Mouse (Mus musculus) monocyte, adult 5-6 weeks (primary cell): Measurements from ENCODE around the gene Hs6st2. TPM values are rescaled to one million over a fixed set of nuclear protein-coding genes. Genes with fewer than 3 reads are reported as not detected.

Experiments
- ATAC-seq: fragments of 153-309, 156-312 bp; replicated peaks from 2 replicates; pipeline ENCODE4 v1.8.0; 2017; ENCODE audit warnings: mild to moderate bottlenecking; ENCODE audit not compliant: low TSS enrichment, insufficient number of reproducible peaks, severe bottlenecking, poor library complexity, low FRiP score
- total RNA-seq: library from RNA; stranded (forward); fragments of 200-1000, 200-491, 200-594 nt; gene quantifications from 3 replicates; pipeline ENCODE4 v1.2.3, GENCODE M21; 2017

Hs6st2 gene
- total RNA-seq, 1 experiment from 2014 or later = not detected

- ATAC-seq = no peak
Observed at GRCm38 (mm10) chrX:51431706-51432105, 249.9 kb downstream of the Hs6st2 start.

GRCm38 (mm10) chrX:51425031-51425430, 256.6 kb downstream of the Hs6st2 start:
- ATAC-seq = no peak

DNA sequence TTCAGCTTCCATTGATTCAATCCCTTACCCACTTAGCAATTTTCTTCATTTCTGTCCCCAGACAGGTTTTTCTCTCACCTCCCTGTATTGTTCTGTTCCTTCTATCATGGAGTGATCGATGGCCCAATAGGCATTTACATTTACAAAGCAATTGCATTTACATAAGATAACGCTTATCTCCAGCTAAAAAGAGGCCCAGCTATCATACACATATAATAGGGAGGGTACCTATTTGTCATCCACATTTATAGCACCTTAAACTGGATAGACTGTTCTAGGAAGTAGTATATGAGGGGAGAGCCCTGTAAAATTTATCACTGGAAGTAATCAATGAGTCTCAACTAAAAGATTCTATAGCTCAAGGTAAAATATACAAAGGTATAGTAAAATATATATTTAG, 271.4 kb downstream of the Hs6st2 start:
- ATAC-seq = no peak

- ATAC-seq = no peak
Observed at GRCm38 (mm10) chrX:51397457-51397856, 284.2 kb downstream of the Hs6st2 start.

GRCm38 (mm10) chrX:51374670-51375069, 307.0 kb downstream of the Hs6st2 start:
- ATAC-seq = no peak

DNA sequence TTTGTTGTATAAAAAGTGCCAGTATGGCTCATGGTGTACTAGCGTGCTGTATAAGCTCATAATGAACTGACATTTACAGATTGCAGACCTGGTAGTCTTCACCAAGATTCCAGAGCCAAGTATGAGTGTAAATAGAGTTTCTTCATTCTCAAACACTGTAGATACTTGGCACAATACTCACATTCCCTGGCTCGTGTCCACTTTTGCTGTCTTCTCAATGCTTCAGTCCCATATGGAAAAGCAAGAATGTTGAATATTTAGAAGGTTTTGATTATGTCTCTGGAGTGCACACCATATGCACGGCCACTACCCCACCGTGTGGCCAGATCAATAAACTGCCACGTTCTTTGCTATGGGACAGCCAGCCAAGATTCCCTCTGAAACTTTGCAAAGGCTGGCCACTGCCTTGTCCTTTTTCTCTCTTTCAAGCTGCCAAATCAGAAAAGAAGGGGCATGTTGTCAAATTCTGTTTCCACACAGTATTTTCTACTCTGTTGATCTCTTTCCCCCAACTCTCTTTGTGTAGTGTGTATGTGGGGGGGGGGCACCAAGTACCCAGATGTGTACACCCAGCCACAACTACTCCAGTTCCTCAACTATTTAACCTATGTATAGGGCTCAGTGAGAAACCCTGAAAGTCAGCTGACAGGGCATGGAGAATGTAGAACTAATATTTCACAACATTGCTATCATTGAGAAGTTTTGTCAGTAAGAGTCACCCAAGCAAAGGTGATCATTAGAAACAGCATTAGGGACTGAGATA, 309.0 kb downstream of the Hs6st2 start:
- no peak for ATAC-seq

- ATAC-seq = no peak
Observed at GRCm38 (mm10) chrX:51349682-51350081, 332.0 kb downstream of the Hs6st2 start.

GRCm38 (mm10) chrX:51343595-51343994, 338.1 kb downstream of the Hs6st2 start:
- no peak for ATAC-seq

Other genes starting within 250 kb of the Hs6st2 start
- not detected in 3 replicates for gene Usp26, start 119.4 kb upstream of the Hs6st2 start, total RNA-seq